Mouse (Mus musculus): ENCODE data around the gene Timm22. TPM values are rescaled to one million over a fixed set of nuclear protein-coding genes. Genes with fewer than 3 reads are reported as not detected.

Gene Timm22
- polyA plus RNA-seq, 1 experiment from 2014 or later: 99.8 TPM

DNA sequence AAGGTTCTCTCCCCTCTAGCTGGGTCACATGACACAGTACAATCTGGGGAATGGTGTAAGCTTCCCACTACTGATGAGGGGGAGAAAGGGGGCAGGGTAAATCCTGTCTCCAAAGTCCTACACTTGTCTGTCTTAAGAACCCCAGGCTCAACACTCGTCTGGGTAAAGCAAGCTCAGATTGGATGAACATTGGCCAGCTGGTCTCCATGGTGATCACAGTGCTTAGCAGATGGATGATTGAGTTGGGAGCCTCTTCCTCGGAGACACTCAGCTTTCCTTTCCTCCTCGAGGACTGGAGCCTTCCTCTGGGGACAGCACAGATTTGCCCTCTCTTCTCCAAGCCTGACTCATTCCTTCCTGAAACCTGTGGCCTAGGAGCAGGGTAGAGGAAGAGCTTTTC is 32.9 kb downstream of the Timm22 start:
- Histone ChIP-seq H3K27ac (ENCODE audit: low read depth, low read length) (no peak overlapping the region), H3K27me3 (replicated peaks; ENCODE audit: control insufficient read depth, insufficient read depth, low read length) (no peaks in the 10 kb centered on the region), H3K4me2 (ENCODE audit: low read length) (no peak overlapping the region), H3K36me3 (ENCODE audit: control insufficient read depth, insufficient read depth, low read length) (0 out of 2 replicates have a peak, but pooled peaks cover 2% of the 10 kb centered on the region), H3K4me1 (ENCODE audit: control insufficient read depth, insufficient read depth, low read depth, low read length) (peaks cover 43% of the 10 kb centered on the region), H3K9ac (ENCODE audit: low read depth, low read length) (no peak overlapping the region), H3K4me3 (ENCODE audit: low read length) (no peak overlapping the region), H3K9me3 (ENCODE audit: control insufficient read depth, low read length) (no peaks in the 10 kb centered on the region)
- ATAC-seq: peak; percentile 13; the same call in 1 of the 2 replicates
- 7% methylated on average over 3 of the region's 3 CpGs for WGBS

DNA sequence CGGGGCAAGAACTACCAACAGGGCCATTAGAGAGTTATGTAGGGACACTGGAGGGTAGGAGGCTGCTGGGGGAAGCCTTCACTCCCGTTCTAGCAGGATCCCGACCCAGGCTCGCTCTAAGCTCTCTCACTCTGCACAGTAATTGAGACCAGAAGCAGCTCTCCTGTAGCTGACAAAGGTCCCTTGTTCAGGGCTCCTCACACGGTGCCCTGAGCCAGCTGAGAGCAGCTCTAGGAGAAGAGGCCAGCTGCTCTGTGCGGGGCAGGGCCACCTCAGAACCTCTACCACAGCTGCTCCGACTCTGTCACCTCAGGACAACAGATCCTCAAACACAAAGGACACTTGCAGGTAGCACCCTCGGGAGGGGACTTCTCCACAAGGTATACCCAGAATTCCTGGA is 38.7 kb downstream of the Timm22 start:
- H3K9me3 ChIP-seq (ENCODE audit: control insufficient read depth, low read length): no peaks in the 10 kb centered on the region
- WGBS: 39% methylated on average over 8 of the region's 8 CpGs
- H3K4me2 ChIP-seq (ENCODE audit: low read length): no peak overlapping the region
- H3K4me1 ChIP-seq (ENCODE audit: control insufficient read depth, insufficient read depth, low read depth, low read length): peaks cover 28% of the 10 kb centered on the region
- H3K9ac ChIP-seq (ENCODE audit: low read depth, low read length): no peak overlapping the region
- no peak overlapping the region for H3K4me3 ChIP-seq (ENCODE audit: low read length)
- 0 out of 2 replicates have a peak, but pooled peaks cover 5% of the 10 kb centered on the region for H3K36me3 ChIP-seq (ENCODE audit: control insufficient read depth, insufficient read depth, low read length)
- H3K27me3 ChIP-seq (replicated peaks; ENCODE audit: control insufficient read depth, insufficient read depth, low read length): no peaks in the 10 kb centered on the region
- H3K27ac ChIP-seq (ENCODE audit: low read depth, low read length): no peak overlapping the region
- ATAC-seq: no peak

DNA sequence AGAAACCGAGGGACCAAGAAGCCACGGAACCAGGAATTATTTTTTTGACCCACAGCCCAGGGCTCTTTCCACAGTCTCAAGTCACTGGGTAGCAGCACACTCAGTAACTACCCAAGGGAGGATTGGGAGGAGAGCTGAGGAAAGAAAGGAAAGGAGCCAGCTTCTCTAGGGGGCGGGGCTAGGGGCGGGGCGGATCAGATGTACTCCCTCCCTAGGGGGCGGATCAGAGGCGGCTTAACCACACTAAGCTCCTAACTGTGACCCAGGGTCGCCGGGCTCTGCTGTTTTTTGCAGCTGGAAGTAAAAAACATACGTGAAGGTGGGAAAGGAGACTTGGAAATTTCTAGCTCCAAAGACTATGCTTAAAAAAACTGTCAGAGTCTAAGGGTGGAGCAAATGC is 39.5 kb downstream of the Timm22 start:
- 7% methylated on average over 10 of the region's 10 CpGs for WGBS
- Histone ChIP-seq H3K4me3 (ENCODE audit: low read length) (no peak overlapping the region), H3K27me3 (replicated peaks; ENCODE audit: control insufficient read depth, insufficient read depth, low read length) (no peaks in the 10 kb centered on the region), H3K4me2 (ENCODE audit: low read length) (no peak overlapping the region), H3K27ac (ENCODE audit: low read depth, low read length) (no peak overlapping the region), H3K4me1 (ENCODE audit: control insufficient read depth, insufficient read depth, low read depth, low read length) (peaks cover 27% of the 10 kb centered on the region), H3K36me3 (ENCODE audit: control insufficient read depth, insufficient read depth, low read length) (0 out of 2 replicates have a peak, but pooled peaks cover 5% of the 10 kb centered on the region), H3K9me3 (ENCODE audit: control insufficient read depth, low read length) (no peaks in the 10 kb centered on the region), H3K9ac (ENCODE audit: low read depth, low read length) (no peak overlapping the region)
- no peak for ATAC-seq

DNA sequence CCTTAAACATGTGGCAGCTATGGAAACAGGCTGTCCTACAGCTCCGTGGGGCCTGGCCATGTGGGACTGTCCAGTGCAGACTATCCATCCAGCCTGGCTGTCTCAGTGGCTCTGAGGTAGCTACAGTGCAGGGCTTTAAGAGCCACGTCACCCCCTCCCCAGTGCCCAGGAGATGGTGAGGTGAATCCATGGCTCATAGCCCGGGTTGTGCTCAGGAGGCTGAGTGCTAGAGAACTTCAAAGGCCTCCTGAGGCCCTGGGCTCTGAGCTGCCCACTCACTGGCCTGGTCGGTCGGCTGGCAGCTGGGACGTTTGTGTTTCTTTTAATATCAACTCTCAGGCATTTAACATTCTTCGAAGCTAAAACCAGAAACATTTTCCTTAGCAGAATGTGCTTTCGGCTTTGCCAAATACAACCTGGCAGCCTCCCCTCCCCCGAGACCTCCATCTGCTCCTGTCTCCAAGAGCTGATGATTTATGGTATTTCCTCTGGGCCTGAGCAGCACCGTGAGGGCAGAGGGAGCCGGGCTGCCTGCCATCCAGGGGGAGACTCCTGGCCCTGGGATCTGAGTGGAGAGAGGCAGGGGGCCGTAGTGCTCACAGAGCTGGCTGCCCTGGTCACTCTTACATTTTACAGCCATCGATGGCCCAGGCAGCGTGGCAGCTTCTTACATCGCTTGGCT is 42.9 kb downstream of the Timm22 start:
- Histone ChIP-seq H3K4me2 (ENCODE audit: low read length) (no peak overlapping the region), H3K4me1 (ENCODE audit: control insufficient read depth, insufficient read depth, low read depth, low read length) (peaks cover 27% of the 10 kb centered on the region), H3K9me3 (ENCODE audit: control insufficient read depth, low read length) (no peaks in the 10 kb centered on the region), H3K36me3 (ENCODE audit: control insufficient read depth, insufficient read depth, low read length) (peaks cover 24% of the 10 kb centered on the region), H3K4me3 (ENCODE audit: low read length) (no peak overlapping the region), H3K27ac (ENCODE audit: low read depth, low read length) (peak overlapping the region; percentile 83), H3K27me3 (replicated peaks; ENCODE audit: control insufficient read depth, insufficient read depth, low read length) (no peaks in the 10 kb centered on the region), H3K9ac (ENCODE audit: low read depth, low read length) (peak overlapping the region; percentile 8)
- 10% methylated on average over 15 of the region's 15 CpGs for WGBS
- peak; percentile 74 for ATAC-seq

DNA sequence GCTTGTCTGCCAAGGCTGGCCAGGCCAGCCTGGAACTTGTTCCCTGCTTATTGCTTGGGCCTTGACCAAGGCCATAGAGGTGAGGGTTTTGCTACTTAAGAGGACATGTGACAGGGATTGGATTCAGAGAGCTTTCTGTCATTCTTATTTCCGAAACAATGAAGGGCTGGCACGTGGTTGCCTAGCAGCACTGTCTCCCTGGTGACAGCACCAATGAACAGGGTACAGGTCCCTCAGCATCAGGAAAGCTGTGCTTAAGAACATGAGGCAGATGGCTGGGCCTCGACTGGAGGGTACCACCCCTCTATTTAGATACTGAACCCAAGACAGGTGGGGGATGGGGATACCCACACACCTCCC is 43.4 kb downstream of the Timm22 start:
- peaks cover 27% of the 10 kb centered on the region for H3K4me1 ChIP-seq (ENCODE audit: control insufficient read depth, insufficient read depth, low read depth, low read length)
- WGBS: 13% methylated on average over 3 of the region's 3 CpGs

DNA sequence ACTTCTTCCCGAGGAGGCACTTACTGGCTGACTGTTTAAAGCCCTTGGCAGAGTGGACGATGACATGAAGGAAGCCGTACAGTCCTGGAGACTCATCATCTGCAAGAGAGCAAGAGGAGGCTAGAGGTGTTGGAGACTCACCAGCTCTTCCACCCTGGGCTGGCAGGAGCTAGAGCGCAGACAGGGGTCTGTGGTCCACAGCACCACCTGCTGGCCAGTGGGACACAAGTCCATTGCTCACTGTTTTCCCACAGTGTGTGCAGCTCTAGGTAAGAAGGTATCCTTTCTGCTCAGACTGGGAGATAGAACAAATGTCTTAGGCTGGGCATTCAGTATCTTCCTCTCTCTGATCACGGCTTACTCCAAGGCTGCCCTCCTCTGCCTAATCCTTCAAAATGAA is 47.7 kb downstream of the Timm22 start:
- Histone ChIP-seq H3K9me3 (ENCODE audit: control insufficient read depth, low read length) (no peaks in the 10 kb centered on the region), H3K27me3 (replicated peaks; ENCODE audit: control insufficient read depth, insufficient read depth, low read length) (no peaks in the 10 kb centered on the region), H3K4me3 (ENCODE audit: low read length) (no peak overlapping the region), H3K36me3 (ENCODE audit: control insufficient read depth, insufficient read depth, low read length) (peaks cover 33% of the 10 kb centered on the region), H3K9ac (ENCODE audit: low read depth, low read length) (no peak overlapping the region), H3K27ac (ENCODE audit: low read depth, low read length) (no peak overlapping the region), H3K4me1 (ENCODE audit: control insufficient read depth, insufficient read depth, low read depth, low read length) (peaks cover 19% of the 10 kb centered on the region), H3K4me2 (ENCODE audit: low read length) (no peak overlapping the region)
- 57% methylated on average over 5 of the region's 5 CpGs for WGBS
- peak; percentile 26; the same call in 1 of the 2 replicates for ATAC-seq

More for the DNA sequence above, 43.4 kb downstream of the Timm22 start:
- H3K9ac ChIP-seq (ENCODE audit: low read depth, low read length): peak overlapping the region; percentile 8; the same call in 1 of the 2 replicates
- peak overlapping the region; percentile 83 for H3K27ac ChIP-seq (ENCODE audit: low read depth, low read length)
- H3K36me3 ChIP-seq (ENCODE audit: control insufficient read depth, insufficient read depth, low read length): peaks cover 24% of the 10 kb centered on the region
- H3K4me3 ChIP-seq (ENCODE audit: low read length): no peak overlapping the region
- no peaks in the 10 kb centered on the region for H3K27me3 ChIP-seq (replicated peaks; ENCODE audit: control insufficient read depth, insufficient read depth, low read length)
- H3K9me3 ChIP-seq (ENCODE audit: control insufficient read depth, low read length): no peaks in the 10 kb centered on the region
- no peak overlapping the region for H3K4me2 ChIP-seq (ENCODE audit: low read length)
- peak; percentile 73 for ATAC-seq

DNA sequence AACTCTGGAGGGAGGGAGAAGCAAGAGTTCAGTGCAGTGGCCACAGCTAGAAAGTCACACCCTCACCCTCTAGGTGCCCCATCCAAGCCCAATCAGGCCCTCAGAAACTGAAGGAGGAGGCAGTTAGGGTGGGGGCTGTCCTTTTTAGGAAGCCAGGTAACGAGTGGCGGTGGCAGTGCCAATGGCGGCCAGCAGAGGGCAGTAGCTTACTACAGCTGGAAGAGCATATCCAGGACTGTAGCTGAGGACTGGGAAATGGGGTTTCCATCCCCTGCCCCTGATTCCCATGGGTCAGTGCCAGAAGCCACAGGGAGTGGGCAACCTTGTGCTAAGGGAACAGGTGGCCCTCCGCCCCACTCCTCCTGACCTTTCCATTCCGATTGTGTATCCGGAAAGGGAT is 49.5 kb downstream of the Timm22 start:
- Histone ChIP-seq H3K9ac (ENCODE audit: low read depth, low read length) (no peak overlapping the region), H3K4me2 (ENCODE audit: low read length) (no peak overlapping the region), H3K27me3 (replicated peaks; ENCODE audit: control insufficient read depth, insufficient read depth, low read length) (no peaks in the 10 kb centered on the region), H3K4me3 (ENCODE audit: low read length) (no peak overlapping the region), H3K9me3 (ENCODE audit: control insufficient read depth, low read length) (no peaks in the 10 kb centered on the region), H3K27ac (ENCODE audit: low read depth, low read length) (peak overlapping the region; percentile 24; the same call in 1 of the 2 replicates), H3K4me1 (ENCODE audit: control insufficient read depth, insufficient read depth, low read depth, low read length) (peaks cover 7% of the 10 kb centered on the region), H3K36me3 (ENCODE audit: control insufficient read depth, insufficient read depth, low read length) (peaks cover 44% of the 10 kb centered on the region)
- WGBS: 14% methylated on average over 6 of the region's 6 CpGs
- peak; percentile 50; the same call in 1 of the 2 replicates for ATAC-seq

DNA sequence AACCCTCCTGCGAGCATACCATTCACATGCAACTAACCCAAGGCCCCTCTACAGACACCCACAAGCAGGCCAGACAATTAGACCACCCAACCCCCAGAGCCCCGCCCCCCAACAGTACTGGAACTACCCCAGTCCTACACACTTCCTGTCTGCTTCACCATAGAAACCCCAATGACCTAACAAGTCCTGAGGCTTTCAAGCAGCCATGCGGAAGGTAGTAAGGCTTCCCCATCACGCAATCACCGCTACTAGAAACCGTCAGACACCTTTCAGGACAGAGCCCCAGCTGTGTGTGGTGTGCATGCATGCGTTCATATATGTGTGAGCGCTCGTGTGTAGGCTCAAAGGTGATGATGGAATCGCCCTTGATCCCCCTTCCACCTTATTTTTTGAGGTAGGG is 50.1 kb downstream of the Timm22 start:
- Histone ChIP-seq H3K9me3 (ENCODE audit: control insufficient read depth, low read length) (no peaks in the 10 kb centered on the region), H3K4me2 (ENCODE audit: low read length) (no peak overlapping the region), H3K27ac (ENCODE audit: low read depth, low read length) (peak overlapping the region; percentile 24), H3K9ac (ENCODE audit: low read depth, low read length) (no peak overlapping the region), H3K36me3 (ENCODE audit: control insufficient read depth, insufficient read depth, low read length) (peaks cover 46% of the 10 kb centered on the region), H3K4me3 (ENCODE audit: low read length) (no peak overlapping the region), H3K4me1 (ENCODE audit: control insufficient read depth, insufficient read depth, low read depth, low read length) (peaks cover 7% of the 10 kb centered on the region), H3K27me3 (replicated peaks; ENCODE audit: control insufficient read depth, insufficient read depth, low read length) (no peaks in the 10 kb centered on the region)
- 61% methylated on average over 10 of the region's 10 CpGs for WGBS
- peak; percentile 4; the same call in 1 of the 2 replicates for ATAC-seq

DNA sequence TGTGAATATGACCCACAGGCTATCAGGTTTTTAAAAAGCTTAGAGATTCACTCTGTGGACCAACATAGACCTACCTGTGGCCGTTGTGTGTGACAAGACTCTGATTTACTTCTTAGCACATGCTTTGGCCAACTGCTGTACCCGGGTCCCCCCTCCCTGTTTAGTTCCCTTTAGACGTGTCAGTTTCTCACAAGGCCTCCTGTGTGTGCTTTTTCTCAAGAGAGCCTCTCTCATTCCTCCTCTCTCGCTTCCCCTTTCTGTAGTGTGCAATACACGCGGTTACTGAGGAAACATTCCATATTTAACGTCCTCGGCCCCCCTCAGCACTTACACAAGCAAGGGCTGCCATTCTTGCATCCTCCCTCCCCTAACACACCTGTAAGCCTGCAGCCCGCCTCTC is 52.0 kb downstream of the Timm22 start:
- Histone ChIP-seq H3K4me3 (ENCODE audit: low read length) (no peak overlapping the region), H3K27ac (ENCODE audit: low read depth, low read length) (no peak overlapping the region), H3K9me3 (ENCODE audit: control insufficient read depth, low read length) (no peaks in the 10 kb centered on the region), H3K9ac (ENCODE audit: low read depth, low read length) (no peak overlapping the region), H3K4me2 (ENCODE audit: low read length) (no peak overlapping the region), H3K4me1 (ENCODE audit: control insufficient read depth, insufficient read depth, low read depth, low read length) (peaks cover 9% of the 10 kb centered on the region), H3K27me3 (replicated peaks; ENCODE audit: control insufficient read depth, insufficient read depth, low read length) (no peaks in the 10 kb centered on the region), H3K36me3 (ENCODE audit: control insufficient read depth, insufficient read depth, low read length) (peaks cover 41% of the 10 kb centered on the region)
- ATAC-seq: no peak
- WGBS: 82% methylated on average over 9 of the region's 9 CpGs
